Mouse (Mus musculus) right cerebral cortex, postnatal 4 days (tissue): ENCODE measurements around the gene Spata18.

Experiments
- DNase-seq: peaks from one replicate; pipeline ENCODE4 v3.0.0-alpha.2; 2022

Gene Spata18

GRCm38 (mm10) chr5:73721682-73722282 is 70.6 kb downstream of the Spata18 start:
- no peak for DNase-seq

- no peak for DNase-seq
Observed at GRCm38 (mm10) chr5:73725981-73726380, 74.8 kb downstream of the Spata18 start.

GRCm38 (mm10) chr5:73728651-73729050 is 77.5 kb downstream of the Spata18 start:
- DNase-seq, result no peak
